Mouse (Mus musculus) thymus, adult 2 months (tissue): ENCODE results near the gene Map1b.

Source experiments
- CTCF ChIP-seq: fragments of 200-500 bp; IDR thresholded peaks from 2 replicates; pipeline ENCODE4 v1.5.1; 2012; ENCODE audit warnings: mild to moderate bottlenecking, control low read depth, low read length, moderate library complexity, borderline replicate concordance; ENCODE audit not compliant: control insufficient read depth, poor library complexity, insufficient read depth; ENCODE audit errors: extremely low read depth
- POLR2A ChIP-seq: fragments of 200-500 bp; IDR thresholded peaks from 2 replicates; pipeline ENCODE4 v1.6.1; 2012; ENCODE audit warnings: mild to moderate bottlenecking, low read length, control low read depth, moderate library complexity; ENCODE audit not compliant: control insufficient read depth, poor library complexity, insufficient read depth; ENCODE audit errors: extremely low read depth

DNA sequence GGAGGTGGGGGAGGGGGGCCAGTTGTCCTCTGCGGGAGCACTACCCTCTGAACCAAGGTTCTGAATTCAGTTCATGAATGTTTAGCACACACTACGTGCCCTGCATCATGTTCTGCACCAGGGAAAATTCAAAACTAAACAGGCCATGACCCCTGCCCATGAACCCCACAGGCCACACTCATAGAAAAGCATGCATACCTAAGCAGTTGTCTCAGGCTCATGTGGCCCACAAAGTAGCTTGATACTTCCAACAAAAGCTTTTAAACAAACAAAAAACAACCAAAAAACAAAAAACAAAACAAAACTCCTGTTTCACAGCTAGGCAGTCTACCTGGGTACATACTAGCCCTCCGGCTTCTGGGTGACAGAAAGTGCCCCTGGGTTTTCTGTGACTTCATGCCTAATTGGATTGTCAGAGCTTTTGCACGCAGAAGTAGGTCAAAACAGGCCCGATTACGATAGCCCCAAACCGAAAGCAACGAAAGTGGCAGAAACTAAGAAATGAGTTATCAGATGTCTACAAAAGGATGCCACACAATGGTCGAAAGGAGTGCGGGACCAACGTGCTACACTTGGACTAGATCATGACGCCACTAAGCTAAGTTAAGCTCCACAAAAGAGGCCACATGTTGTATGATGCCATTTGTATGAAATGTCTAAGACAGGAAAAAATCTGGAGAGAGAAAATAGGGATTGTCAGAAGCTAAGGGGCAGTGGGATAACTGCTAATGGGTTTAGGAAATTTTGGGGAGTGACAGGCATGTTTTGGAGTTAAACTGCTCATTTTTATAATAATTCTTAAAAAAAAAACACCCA, 73.7 kb downstream of the Map1b start:
- TF ChIP-seq POLR2A (no peak), CTCF (no peak)
